Mouse (Mus musculus) thymus, postnatal 36 days (tissue): Measurements from ENCODE around the gene Rgs12.
A peak's percentile ranks its signal among the peaks of the same experiment; 100 is the strongest.

Experiments
- DNase-seq, 2 experiments: peaks; one replicate each; pipeline ENCODE4 v3.0.0; 2022; ENCODE audit warnings: mixed read lengths in 2 of 2

Gene Rgs12

GRCm38 (mm10) chr5:35033619-35034018, 84.4 kb downstream of the Rgs12 start:
- no peak for DNase-seq

- DNase-seq = no peak
Observed at GRCm38 (mm10) chr5:35035141-35035540, 85.9 kb downstream of the Rgs12 start.

DNA sequence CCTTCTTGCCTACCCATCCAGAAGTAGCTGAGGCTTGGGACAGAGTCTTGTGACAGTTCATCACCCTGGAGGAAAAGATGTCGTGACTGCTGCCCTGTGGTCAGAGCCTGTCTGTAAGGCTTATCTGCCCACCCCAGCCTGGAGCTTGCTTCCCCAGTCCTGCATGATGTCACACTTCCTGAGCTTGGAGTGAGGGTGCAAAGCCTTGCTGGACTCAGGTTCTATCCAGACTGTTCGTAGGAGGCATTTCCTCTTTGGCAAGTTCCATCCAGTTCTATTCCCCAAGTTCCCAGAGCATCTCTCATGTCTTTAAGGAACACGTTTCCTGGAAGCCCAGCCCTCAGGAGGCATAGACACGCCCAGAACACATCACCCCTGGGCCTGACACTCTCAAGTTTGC, 86.5 kb downstream of the Rgs12 start:
- no peak for DNase-seq

DNA sequence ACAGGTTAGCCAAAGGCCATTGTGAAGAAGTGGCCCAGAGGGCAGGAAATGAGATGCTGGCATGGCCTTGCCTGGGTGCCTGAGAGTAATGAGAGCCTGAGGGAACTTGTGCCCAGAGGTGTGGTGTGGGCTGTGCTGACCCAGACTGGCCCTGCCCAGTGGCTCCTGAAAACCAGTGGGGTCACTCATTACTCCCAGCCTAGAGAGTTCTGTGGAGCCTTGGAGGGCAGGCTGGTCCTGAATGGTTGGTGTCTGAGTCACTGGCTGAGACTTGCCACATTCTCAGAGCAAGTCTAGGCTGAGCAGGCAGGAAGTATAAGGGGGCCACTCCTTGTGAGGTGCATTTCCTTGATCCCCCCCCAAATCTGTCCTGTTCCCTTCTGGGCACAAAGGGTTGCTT, 88.2 kb downstream of the Rgs12 start:
- no peak for DNase-seq

DNA sequence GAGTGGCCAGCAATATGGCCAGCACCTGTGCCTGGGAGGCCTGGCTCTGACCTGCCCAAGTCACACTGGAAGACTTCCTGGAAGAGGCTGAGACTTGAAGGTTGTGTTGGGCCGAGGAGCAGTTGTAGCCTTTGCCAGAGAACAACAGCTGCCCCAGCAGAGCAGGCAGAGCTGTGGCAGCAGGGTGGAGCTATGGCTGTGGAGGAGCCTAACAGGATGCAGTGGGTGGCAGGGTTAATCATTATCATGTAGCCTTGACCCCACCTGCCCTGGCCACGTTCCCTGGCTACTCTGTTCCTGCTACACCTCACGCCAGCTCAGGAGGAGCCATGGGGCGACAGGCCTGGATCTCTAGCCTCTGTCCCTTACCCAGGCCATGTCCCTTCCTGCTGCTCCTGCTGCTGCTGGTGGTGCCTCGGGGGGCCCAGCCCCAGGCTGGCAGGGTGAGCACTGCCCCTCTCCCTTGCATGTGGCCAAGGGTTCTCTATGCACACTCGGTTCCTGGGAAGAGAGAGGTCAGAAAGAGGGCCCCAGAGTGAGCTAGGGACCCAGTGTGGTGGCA, 92.1 kb downstream of the Rgs12 start, which contains the start of gene Hgfac:
Gene Hgfac, plus strand, starts transcription at position 242 of the 562 bp plus-strand sequence.
- no peak for DNase-seq

GRCm38 (mm10) chr5:35042431-35043109, 93.3 kb downstream of the Rgs12 start:
- DNase-seq = peak; percentile 47 to 66

DNA sequence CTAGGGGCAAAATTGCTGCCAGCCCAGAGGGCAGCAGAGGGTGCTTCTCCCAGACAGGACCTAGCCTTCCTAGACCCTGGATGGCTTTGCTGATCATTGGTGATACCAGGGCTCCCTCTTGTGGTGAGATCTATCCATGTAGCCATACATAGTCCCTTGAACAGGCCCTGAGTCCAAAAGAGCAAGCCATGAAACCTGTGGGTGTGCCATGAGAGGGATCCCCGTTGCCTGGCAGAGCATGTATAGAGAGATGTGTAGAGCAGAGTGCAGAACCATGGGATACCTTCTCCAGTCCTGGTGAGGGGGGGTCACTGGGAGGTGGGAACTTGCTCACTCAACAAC, 93.8 kb downstream of the Rgs12 start:
- peak; percentile 61 for DNase-seq

DNA sequence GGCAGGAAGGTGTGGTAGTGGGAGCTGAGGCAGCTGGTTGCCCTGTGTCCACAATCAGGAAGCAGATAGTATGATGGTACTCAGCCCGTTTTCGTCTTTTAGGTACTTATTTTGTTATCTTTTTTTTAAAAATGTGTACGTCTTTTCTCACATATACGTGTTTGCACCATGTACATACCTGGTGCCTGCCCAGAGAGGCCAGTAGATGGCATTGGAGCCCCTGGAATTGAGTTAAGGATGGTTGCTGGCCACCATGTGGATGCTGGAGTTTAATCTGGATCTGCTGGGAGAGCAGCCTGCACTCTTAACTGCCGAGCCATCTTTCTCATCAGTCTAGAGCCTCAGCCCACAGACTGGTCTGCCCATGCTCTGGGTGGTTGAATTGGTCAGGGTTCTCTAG, 101.3 kb downstream of the Rgs12 start:
- no peak for DNase-seq

- DNase-seq = no peak
Observed at GRCm38 (mm10) chr5:35054628-35055027, 105.4 kb downstream of the Rgs12 start.

DNA sequence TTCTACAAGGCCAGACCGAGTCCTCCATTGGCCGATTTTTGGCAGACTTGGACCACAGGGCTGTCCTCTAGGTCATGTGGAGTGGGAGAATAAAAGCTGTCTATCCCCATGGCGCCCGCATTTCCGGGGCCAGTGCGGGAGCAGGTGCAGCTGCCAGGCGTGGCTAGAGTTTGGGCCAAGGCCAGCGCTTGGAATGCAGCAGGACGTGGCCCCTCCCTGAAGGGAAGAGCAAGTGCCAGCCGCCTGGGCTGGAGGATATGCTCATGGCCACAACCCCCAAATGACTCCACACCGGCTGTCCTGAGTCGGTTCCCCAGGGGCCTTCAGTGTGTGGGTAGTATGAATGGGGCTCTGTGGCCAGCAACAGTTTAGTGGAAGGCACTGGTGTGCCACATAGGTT, 105.8 kb downstream of the Rgs12 start:
- DNase-seq = no peak

- peak; percentile 58 to 72 for DNase-seq
Observed at GRCm38 (mm10) chr5:35056604-35057432, 107.6 kb downstream of the Rgs12 start, which contains the start of gene Dok7. Dok7 (plus strand) TSS chr5:35056766.

DNA sequence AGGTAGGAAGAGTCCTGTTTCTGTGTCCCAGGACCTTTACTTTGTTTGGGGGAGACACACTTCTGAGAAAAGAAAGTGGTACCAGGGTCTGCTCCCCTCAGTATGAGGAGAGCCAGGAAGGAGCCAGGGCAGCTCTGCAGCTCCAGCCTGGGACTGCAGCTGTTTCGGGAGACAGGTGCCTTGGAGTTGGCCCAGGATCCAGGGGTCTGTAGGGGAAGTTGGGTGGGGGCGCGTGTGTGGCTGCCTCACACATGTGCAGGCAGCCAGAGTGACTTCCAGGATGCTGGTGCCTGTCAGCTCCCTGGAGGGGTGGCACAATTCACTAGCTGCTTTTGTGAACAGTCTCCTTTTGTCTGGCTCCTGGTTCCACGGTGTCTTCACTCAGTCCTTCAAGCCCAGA, 108.3 kb downstream of the Rgs12 start:
- no peak for DNase-seq

DNA sequence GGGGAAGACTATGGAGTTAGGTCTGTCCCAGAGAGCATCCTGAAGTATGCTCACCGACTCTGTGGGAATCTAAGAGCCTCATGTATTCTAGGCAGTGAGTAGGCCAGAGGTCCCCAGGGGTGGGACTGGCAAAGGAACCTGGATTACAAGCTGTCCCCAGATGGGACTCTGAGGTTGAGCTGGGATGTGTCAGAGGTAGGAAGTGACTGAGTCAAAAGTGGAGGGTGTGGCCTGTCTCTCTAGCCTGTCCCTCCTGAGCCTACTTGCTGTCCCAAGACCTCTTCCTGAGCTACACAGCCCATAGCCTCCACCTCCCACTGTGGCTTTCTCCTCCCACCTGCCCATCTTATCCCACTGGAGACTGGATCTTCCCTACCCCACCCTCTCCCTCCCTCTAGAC, 109.0 kb downstream of the Rgs12 start:
- DNase-seq = no peak

GRCm38 (mm10) chr5:35060098-35060497, 110.9 kb downstream of the Rgs12 start:
- no peak for DNase-seq

DNA sequence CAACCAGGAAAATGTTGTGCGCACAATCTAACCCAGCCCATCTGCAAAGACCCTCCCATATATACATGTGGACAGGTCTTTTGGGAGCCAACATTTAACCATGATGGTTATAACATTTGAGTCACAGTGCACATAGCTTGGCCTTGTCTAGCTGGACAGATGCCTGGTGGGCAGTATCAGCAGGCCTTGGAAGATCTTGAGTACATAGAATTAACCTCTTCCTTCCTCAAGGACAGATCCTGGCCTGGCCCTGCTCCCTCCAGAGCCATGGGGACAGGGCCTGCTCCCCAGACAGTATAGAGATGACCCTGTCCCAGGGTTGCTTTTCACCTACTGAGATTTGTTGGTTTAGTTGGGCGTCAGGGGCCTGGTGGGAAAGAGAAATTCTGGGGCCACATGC, 120.6 kb downstream of the Rgs12 start:
- no peak for DNase-seq

GRCm38 (mm10) chr5:35070314-35070713, 121.1 kb downstream of the Rgs12 start:
- no peak for DNase-seq

- DNase-seq = no peak
Observed at GRCm38 (mm10) chr5:35070953-35071352, 121.7 kb downstream of the Rgs12 start.

DNA sequence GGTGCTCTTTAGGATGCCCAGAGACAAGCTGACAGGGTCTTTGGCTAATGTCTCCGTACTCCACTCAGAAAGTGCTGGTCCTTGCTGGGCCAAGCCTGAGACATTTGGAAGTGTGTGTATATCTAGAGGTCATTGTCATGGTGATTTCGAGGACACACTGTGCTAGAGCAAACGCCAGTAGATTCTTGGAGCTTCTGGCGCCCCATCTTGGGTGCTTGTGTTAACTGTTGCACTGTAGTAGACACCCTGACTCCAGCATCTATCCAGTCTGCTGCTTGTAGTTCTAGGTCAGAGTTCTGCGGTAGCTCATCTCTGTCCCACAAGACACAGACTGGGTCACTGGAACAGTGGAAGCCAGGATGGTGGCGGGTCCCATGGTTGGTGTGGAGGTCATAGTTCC, 122.6 kb downstream of the Rgs12 start:
- no peak for DNase-seq

DNA sequence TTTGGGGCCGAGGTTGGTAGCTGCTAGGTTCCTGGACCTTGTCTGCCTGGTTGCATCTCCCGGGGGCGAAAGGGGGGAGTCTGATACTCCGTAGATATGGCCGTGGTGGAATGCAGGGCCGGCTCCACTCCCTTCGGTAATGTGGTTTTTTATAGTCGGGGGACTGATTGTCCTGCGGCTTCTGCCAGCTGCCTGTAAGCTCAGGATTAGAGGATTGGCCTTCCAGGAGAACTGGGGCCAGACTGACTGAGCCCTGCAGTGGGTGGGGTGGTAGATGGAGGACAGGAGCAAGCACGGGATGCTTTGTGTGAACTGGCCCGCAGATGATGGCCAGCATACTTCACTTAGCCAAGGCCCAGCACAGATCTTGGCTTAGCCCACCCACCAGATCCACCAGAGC, 124.0 kb downstream of the Rgs12 start:
- no peak for DNase-seq

- no peak for DNase-seq
Observed at GRCm38 (mm10) chr5:35073992-35074391, 124.7 kb downstream of the Rgs12 start.

DNA sequence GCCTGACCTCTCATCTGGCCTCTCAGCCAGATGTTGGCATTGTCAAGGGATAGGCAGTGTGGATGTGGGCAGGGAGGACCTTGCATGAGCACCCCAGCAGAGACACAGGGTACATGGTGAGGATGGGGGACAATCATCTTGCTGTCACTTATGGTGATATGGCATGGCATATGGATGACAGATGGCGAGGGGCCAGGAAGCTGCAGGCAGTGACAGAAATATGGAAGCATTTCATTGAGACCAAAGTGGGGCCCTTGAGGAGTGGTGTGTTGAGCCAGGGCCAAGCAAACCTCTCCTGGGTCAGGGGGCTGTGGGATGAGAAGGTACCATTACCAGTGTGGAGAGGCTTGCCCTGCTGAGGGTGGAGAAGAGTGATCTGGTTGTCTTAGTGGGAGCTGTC, 127.1 kb downstream of the Rgs12 start:
- DNase-seq = no peak

- no peak for DNase-seq
Observed at GRCm38 (mm10) chr5:35079101-35079500, 129.9 kb downstream of the Rgs12 start.

DNA sequence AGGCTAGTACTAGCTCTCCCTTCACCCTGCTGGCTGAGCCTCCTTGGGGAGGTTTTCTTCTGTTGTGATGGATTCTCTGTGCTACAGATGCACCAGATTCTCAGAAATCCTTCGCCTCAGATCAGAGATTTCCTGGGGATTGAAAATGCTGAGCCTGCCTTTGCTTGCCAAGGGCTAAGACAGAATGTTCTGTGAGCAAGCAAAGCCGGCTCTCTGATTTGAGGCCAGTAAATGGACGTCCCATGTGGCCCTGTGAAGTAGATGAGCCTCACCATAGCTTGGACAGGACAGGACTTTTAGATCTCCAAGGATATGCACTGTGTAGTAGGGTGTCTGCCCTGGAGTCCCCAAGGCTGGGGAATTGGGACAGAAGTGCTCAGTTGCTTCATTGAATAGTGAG, 135.7 kb downstream of the Rgs12 start:
- DNase-seq = no peak
